Mouse (Mus musculus) liver, postnatal 0 days (tissue): ENCODE measurements at regions not wholly inside any gene's neighbourhood (a gene's known extent, or its start where the extent isn't known, plus 50 kb on each side); places are given as distances from the start of the nearest gene placed in this dataset.

Experiments
- ATAC-seq: fragments of 200-750 bp; cut with Nextera tagmentation; 2 replicates; pipeline ENCODE4 v1.8.0; 2017; ENCODE audit warnings: mild to moderate bottlenecking, moderate library complexity
- DNase-seq: peaks from one replicate; pipeline ENCODE4 v3.0.0-alpha.2; 2016
- H3K27ac ChIP-seq: fragments of 300-500 bp; sonication (generic); 2 replicates; pipeline ENCODE4 v1.5.1; 2014; ENCODE audit warnings: antibody characterized with exemption, moderate library complexity, mild to moderate bottlenecking, low read depth
- H3K27me3 ChIP-seq: fragments of 300-500 bp; sonication (generic); 2 replicates; pipeline ENCODE4 v1.6.1; 2014; ENCODE audit warnings: low read length, control low read depth, mixed read lengths; ENCODE audit not compliant: insufficient read depth
- H3K36me3 ChIP-seq: fragments of 300-500 bp; sonication (generic); replicated peaks from 2 replicates; pipeline ENCODE4 v1.6.1; 2014; ENCODE audit warnings: mild to moderate bottlenecking, control low read depth, low read length, moderate library complexity, mixed read lengths; ENCODE audit not compliant: insufficient read depth
- H3K4me1 ChIP-seq: fragments of 300-500 bp; sonication (generic); 2 replicates; pipeline ENCODE4 v1.6.1; 2014; ENCODE audit warnings: antibody characterized with exemption, mild to moderate bottlenecking, control low read depth; ENCODE audit not compliant: insufficient read depth
- H3K4me2 ChIP-seq: fragments of 300-500 bp; sonication (generic); 2 replicates; pipeline ENCODE4 v1.6.1; 2014; ENCODE audit warnings: low read depth, mild to moderate bottlenecking, low read length, moderate library complexity, mixed read lengths
- H3K4me3 ChIP-seq: fragments of 300-500 bp; sonication (generic); 2 replicates; pipeline ENCODE4 v1.5.1; 2014; ENCODE audit warnings: low read depth, low read length
- H3K9ac ChIP-seq: fragments of 300-500 bp; sonication (generic); replicated peaks from 2 replicates; pipeline ENCODE4 v1.6.1; 2014; ENCODE audit warnings: mild to moderate bottlenecking, moderate library complexity
- H3K9me3 ChIP-seq: fragments of 300-500 bp; sonication (generic); 2 replicates; pipeline ENCODE4 v1.6.1; 2016; ENCODE audit warnings: mild to moderate bottlenecking, control low read depth, low read length, mixed read lengths
- CTCF ChIP-seq: sonication (generic); IDR thresholded peaks from 2 replicates; pipeline ENCODE4 v1.5.1; 2016; ENCODE audit warnings: antibody characterized with exemption, low read depth
- EP300 ChIP-seq: IDR thresholded peaks from 2 replicates; pipeline ENCODE4 v1.6.1; 2016; ENCODE audit warnings: antibody characterized with exemption, low read depth, mild to moderate bottlenecking
- WGBS: fragments of 180-500 bp; shearing (Covaris S2); extraction: QIAGEN DNeasy Blood & Tissue Kit; methylation state at CpG from one replicate; pipeline ENCODE4 v1.1.7; 2014; ENCODE audit not compliant: insufficient replicate concordance; 5-methylcytosine and 5-hydroxymethylcytosine counted together

- 0 out of 2 replicates have a peak, but pooled peaks cover 3% of the 10 kb centered on the region for H3K4me1 ChIP-seq
- no peak overlapping the region for H3K4me2 ChIP-seq
- H3K4me3 ChIP-seq: no peak overlapping the region
- H3K27ac ChIP-seq: no peak overlapping the region
- TF ChIP-seq CTCF (no peak), EP300 (no peak)
- no peak overlapping the region for H3K9ac ChIP-seq
- DNase-seq (no peak), ATAC-seq (no peak)
- 0 out of 2 replicates have a peak, but pooled peaks cover 4% of the 10 kb centered on the region for H3K27me3 ChIP-seq
- no peaks in the 10 kb centered on the region for H3K36me3 ChIP-seq
- 69% methylated on average over 10 of the region's 10 CpGs for WGBS
- H3K9me3 ChIP-seq: no peaks in the 10 kb centered on the region
These were observed 111.0 kb downstream of the Mrm1 start for GRCm38 (mm10) chr11:84708222-84708730.

- TF ChIP-seq CTCF (no peak), EP300 (no peak)
- whole genome bisulfite sequencing: 25% methylated on average over 10 of the region's 10 CpGs
- no peak overlapping the region for H3K4me2 ChIP-seq
These were observed 111.5 kb downstream of the Mrm1 start for GRCm38 (mm10) chr11:84707772-84708171.

DNA sequence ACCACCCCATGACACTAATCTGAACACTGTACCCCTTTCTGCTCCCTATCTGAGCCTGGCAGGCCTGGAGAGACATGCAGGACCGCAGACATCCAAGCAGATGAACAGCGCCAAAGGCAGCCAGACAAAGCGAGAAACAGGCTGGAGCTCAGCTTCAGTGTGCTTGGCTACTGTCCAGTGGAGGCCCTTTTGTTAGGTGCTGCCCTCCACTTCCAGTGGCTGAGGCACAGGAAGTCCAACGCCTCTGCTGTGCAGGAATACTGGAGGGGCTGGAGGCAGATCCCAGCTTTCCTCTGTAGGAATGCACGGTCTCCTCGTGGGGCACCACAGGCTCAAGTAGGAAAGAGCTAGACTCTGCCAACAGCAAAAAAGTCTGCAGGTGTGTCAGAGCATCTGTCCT is 112.6 kb downstream of the Mrm1 start:
- ATAC-seq (no peak), DNase-seq (no peak)
- Histone ChIP-seq H3K9ac (no peak overlapping the region), H3K4me3 (no peak overlapping the region), H3K4me2 (no peak overlapping the region), H3K9me3 (no peaks in the 10 kb centered on the region), H3K36me3 (no peaks in the 10 kb centered on the region), H3K27me3 (0 out of 2 replicates have a peak, but pooled peaks cover 6% of the 10 kb centered on the region), H3K4me1 (peaks cover 3% of the 10 kb centered on the region; the same call in 1 of the 2 replicates), H3K27ac (no peak overlapping the region)
- TF ChIP-seq EP300 (no peak), CTCF (no peak)
- 36% methylated on average over 6 of the region's 6 CpGs for WGBS

More at GRCm38 (mm10) chr11:84707772-84708171, 111.5 kb downstream of the Mrm1 start:
- Histone ChIP-seq H3K36me3 (no peaks in the 10 kb centered on the region), H3K4me1 (0 out of 2 replicates have a peak, but pooled peaks cover 3% of the 10 kb centered on the region), H3K27me3 (0 out of 2 replicates have a peak, but pooled peaks cover 4% of the 10 kb centered on the region), H3K4me3 (no peak overlapping the region), H3K9ac (no peak overlapping the region), H3K9me3 (no peaks in the 10 kb centered on the region), H3K27ac (no peak overlapping the region)
- no peak for DNase-seq
- ATAC-seq: no peak

GRCm38 (mm10) chr11:84701319-84702175 is 117.8 kb downstream of the Mrm1 start:
- DNase-seq (peak; percentile 51), ATAC-seq (peak; percentile 87)
- Histone ChIP-seq H3K4me2 (peak overlapping the region; percentile 63), H3K9me3 (no peaks in the 10 kb centered on the region), H3K4me3 (peak overlapping the region; percentile 2; the same call in 1 of the 2 replicates), H3K9ac (no peak overlapping the region; the same call in 1 of the 2 replicates), H3K4me1 (peaks cover 4% of the 10 kb centered on the region), H3K27me3 (peaks cover 7% of the 10 kb centered on the region), H3K27ac (peak overlapping the region; percentile 44; the same call in 1 of the 2 replicates), H3K36me3 (no peaks in the 10 kb centered on the region)
- whole genome bisulfite sequencing: 8% methylated on average over 28 of the region's 28 CpGs
- TF ChIP-seq CTCF (no peak), EP300 (peak; percentile 76)

DNA sequence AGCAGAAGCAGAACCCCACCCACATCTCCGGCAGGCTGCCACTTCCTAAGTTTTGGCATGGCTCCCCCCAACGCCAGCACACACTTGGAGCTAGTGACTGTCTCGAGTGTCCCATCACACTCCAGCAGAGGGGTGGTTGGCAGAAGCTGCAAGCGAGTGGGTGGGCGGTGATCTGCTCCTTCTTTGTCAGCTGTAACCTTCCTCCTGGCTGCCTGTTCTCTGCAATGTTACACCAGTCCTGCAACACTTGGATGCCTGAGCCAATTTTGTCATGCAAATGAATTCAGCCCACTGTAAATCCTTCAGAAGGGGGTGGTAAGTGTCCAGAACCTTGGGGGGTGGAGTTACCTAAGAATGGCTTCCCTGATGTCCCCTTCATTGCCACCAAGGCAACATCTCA is 121.8 kb downstream of the Mrm1 start:
- Histone ChIP-seq H3K9ac (no peak overlapping the region), H3K4me3 (no peak overlapping the region), H3K27ac (no peak overlapping the region), H3K36me3 (no peaks in the 10 kb centered on the region), H3K4me1 (peaks cover 13% of the 10 kb centered on the region), H3K4me2 (no peak overlapping the region), H3K27me3 (peaks cover 7% of the 10 kb centered on the region), H3K9me3 (no peaks in the 10 kb centered on the region)
- no peak for TF ChIP-seq EP300
- TF ChIP-seq CTCF: no peak
- DNase-seq (no peak), ATAC-seq (no peak)
- 55% methylated on average over 5 of the region's 5 CpGs for WGBS

DNA sequence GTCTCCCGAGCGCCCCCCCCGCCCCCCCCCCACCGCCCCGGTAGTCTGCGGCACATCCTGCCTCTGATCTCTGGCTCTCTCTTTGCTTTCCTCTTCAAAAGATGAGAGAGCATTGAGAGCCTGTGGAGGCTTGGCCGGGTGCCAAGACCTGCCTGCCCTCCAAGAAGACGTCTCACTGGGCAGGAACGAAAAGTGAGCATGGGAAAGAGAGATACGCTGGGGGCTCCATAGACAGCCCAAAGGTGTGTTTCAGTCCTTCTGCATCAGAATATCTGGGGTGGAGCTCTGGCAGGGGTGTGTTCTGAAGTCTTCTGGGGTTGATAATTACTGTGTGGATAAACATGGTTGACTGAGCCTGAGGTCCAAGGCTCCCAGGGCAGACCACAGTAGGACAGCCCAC is 126.7 kb downstream of the Mrm1 start:
- H3K4me2 ChIP-seq: peak overlapping the region; percentile 58
- no peak overlapping the region for H3K27ac ChIP-seq
- H3K27me3 ChIP-seq: no peaks in the 10 kb centered on the region
- H3K9me3 ChIP-seq: no peaks in the 10 kb centered on the region
- peak overlapping the region; percentile 22 for H3K4me3 ChIP-seq
- TF ChIP-seq CTCF (no peak), EP300 (peak; percentile 34; the same call in 1 of the 2 replicates)
- WGBS: 17% methylated on average over 5 of the region's 10 CpGs
- H3K4me1 ChIP-seq: peaks cover 10% of the 10 kb centered on the region; the same call in 1 of the 2 replicates
- ATAC-seq (peak; percentile 82), DNase-seq (peak; percentile 69)
- no peaks in the 10 kb centered on the region for H3K36me3 ChIP-seq
- H3K9ac ChIP-seq: no peak overlapping the region
